Mouse (Mus musculus) left cerebral cortex, postnatal 36 days (tissue): ENCODE data around the gene Mrps5. TPM values are rescaled to one million over a fixed set of nuclear protein-coding genes. Genes with fewer than 3 reads are reported as not detected.
"Not testable (repeated sequence)": the region's sequence is repeated elsewhere in the genome, so short reads cannot be mapped to it uniquely, and the experiment has no call there.

Source experiments
- DNase-seq, 2 experiments: peaks; one replicate each; pipeline ENCODE4 v3.0.0; 2021 to 2022; ENCODE audit warnings: low spot score in 2 of 2, mixed read lengths in 1 of 2
- intact Hi-C: fragments of 180-260 bp; cut with DNase I; formaldehyde crosslinking; loops from one replicate; pipeline ENCODE4 v1.15.1; 2025
- total RNA-seq, 2 experiments: library from RNA; stranded (reverse); gene quantifications; 2 replicates each; pipeline ENCODE4 v1.2.3; 2021

Gene Mrps5
- 100 to 1,000 TPM in 1 of 2 experiments, 10 to 100 TPM in 1; 80.0 to 102 TPM for total RNA-seq

GRCm38 (mm10) chr2:127586694-127587513 lies at the start of gene Mrps5, which contains the start of gene Zfp661:
TSS of gene Mrps5 (plus strand) at chr2:127587222.
TSS of gene Zfp661 (minus strand) at chr2:127587094.
- intact Hi-C loops = loop anchor here (2.0 kb wide), 1 partner anchor 66 kb away; no protein-coding TSS in a partner anchor

GRCm38 (mm10) chr2:127537548-127537947 lies 49.5 kb upstream of the Mrps5 start:
- DNase-seq = peak; percentile 55 to 59
- intact Hi-C loops = no loop called here

More at GRCm38 (mm10) chr2:127586694-127587513, at the start of gene Mrps5, which contains the start of gene Zfp661:
- DNase-seq = peak; percentile 86 to 87

- no peak for DNase-seq
- intact Hi-C loops = no loop called here
Measured at GRCm38 (mm10) chr2:127539494-127539893, 47.5 kb upstream of the Mrps5 start.

- DNase-seq = no peak
- intact Hi-C loops = no loop called here
Measured at GRCm38 (mm10) chr2:127541185-127541584, 45.8 kb upstream of the Mrps5 start, which contains the start of gene Prom2. TSS of gene Prom2 (minus strand) at chr2:127541467.

- no peak for DNase-seq
- intact Hi-C loops = no loop called here
Measured at GRCm38 (mm10) chr2:127541697-127542096, 45.3 kb upstream of the Mrps5 start.

- intact Hi-C loops = no loop called here
- no peak for DNase-seq
Measured at GRCm38 (mm10) chr2:127548342-127549074, 38.5 kb upstream of the Mrps5 start.

- intact Hi-C loops = no loop called here
- DNase-seq = no peak
Measured at GRCm38 (mm10) chr2:127549711-127550110, 37.3 kb upstream of the Mrps5 start.

- no peak for DNase-seq
- intact Hi-C loops = no loop called here
Measured at GRCm38 (mm10) chr2:127550446-127550845, 36.6 kb upstream of the Mrps5 start.

- DNase-seq = peak; percentile 44 to 47
- intact Hi-C loops = loop anchor here (1.0 kb wide), 1 partner anchor 44 kb away; no protein-coding TSS in a partner anchor
Measured at GRCm38 (mm10) chr2:127551078-127551477, 35.9 kb upstream of the Mrps5 start.

- peak; percentile 85 to 92 for DNase-seq
Measured at GRCm38 (mm10) chr2:127559070-127559966, 27.7 kb upstream of the Mrps5 start.

GRCm38 (mm10) chr2:127573322-127573721 lies 13.7 kb upstream of the Mrps5 start:
- no peak for DNase-seq
- intact Hi-C loops = no loop called here

More at GRCm38 (mm10) chr2:127559070-127559966, 27.7 kb upstream of the Mrps5 start:
- intact Hi-C loops = loop anchor here (2.0 to 5.0 kb wide), 3 partner anchors 53 to 197 kb away; partner anchors contain the start of gene Adra2b

- intact Hi-C loops = no loop called here
- DNase-seq = peak; percentile 95 to 96
Measured at GRCm38 (mm10) chr2:127584436-127584858, 2.6 kb upstream of the Mrps5 start.

GRCm38 (mm10) chr2:127587514-127587844 lies 457 bp downstream of the Mrps5 start:
- intact Hi-C loops = loop anchor here (2.0 kb wide), 1 partner anchor 67 kb away; no protein-coding TSS in a partner anchor

GRCm38 (mm10) chr2:127588897-127589296 lies 1.9 kb downstream of the Mrps5 start:
- no peak for DNase-seq
- intact Hi-C loops = no loop called here

More at GRCm38 (mm10) chr2:127587514-127587844, 457 bp downstream of the Mrps5 start:
- no peak for DNase-seq

GRCm38 (mm10) chr2:127590204-127590603 lies 3.2 kb downstream of the Mrps5 start:
- no peak for DNase-seq
- intact Hi-C loops = no loop called here

- no peak for DNase-seq
- intact Hi-C loops = no loop called here
Measured at GRCm38 (mm10) chr2:127590840-127591239, 3.8 kb downstream of the Mrps5 start.

- intact Hi-C loops, DNase-seq: not testable (repeated sequence)
Measured at GRCm38 (mm10) chr2:127603383-127603782, 16.4 kb downstream of the Mrps5 start.

GRCm38 (mm10) chr2:127605203-127605602 lies 18.2 kb downstream of the Mrps5 start:
- intact Hi-C loops = no loop called here
- no peak for DNase-seq

GRCm38 (mm10) chr2:127608234-127608633 lies 21.2 kb downstream of the Mrps5 start:
- intact Hi-C loops = loop anchor here (2.0 kb wide), 1 partner anchor 53 kb away; no protein-coding TSS in a partner anchor
- no peak for DNase-seq
